Mouse (Mus musculus): ENCODE measurements around the gene Usp25. TPM values are rescaled to one million over a fixed set of nuclear protein-coding genes. Genes with fewer than 3 reads are reported as not detected.

Usp25 gene
- 17.2 and 17.7 TPM in 2 replicates for polyA plus RNA-seq (2016; fragmentation: Nextera tagmentation; extraction: Ambion mirVana)

DNA sequence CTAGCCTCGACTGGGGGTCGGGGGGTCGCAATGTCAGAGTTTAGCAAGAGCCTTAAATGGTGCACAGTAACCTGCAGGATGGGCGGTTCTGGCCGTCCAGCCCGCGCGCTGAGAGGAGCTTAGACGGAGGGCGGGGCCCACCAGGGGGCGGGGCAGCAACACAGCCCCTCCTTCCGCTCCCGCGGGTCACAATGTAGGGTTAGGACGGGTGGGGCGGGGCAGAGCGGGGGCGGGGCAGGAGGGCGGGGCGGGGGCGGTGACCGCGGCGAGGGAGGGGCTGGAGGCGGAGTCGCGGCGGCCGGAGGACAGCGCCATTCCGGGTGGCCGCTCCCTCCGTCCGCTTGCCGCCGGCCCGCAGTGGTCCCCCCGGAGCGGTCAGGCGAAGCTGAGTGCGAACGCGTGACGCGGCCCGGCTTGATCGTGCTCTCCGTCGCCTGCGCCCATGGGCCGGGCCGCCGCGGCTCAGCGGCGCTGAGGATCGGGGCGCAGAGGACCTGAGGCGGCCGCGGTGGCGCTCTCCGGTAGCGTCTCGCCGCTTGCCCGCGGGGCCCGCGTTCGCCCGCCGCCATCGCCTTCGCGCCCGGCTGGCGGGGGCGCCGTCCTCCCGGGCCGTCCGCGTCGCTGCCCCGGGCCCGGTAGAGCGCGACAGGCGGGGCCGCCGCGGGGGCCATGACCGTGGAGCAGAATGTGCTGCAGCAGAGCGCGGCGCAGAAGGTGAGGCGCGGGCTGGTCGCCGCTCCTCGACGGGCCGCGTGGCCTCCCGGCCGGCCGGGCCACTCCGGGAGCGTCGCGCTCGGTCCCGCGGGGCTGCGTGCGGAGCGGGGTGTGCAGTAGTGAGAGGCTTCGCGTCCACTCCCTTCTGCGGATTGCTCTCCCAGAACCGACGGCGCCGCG is at the start of gene Usp25:
Gene Usp25, plus strand, starts transcription at position 280 of the 894 bp plus-strand sequence.
- Histone ChIP-seq H3K9me3 (replicated peaks) (no peaks in the 10 kb centered on the region), H3K27ac (replicated peaks) (peak within 1 kb of the TSS; percentile 95), H3K4me1 (peaks cover 35% of the 10 kb centered on the region), H3K27me3 (ENCODE audit: low read depth, poor library complexity, severe bottlenecking) (no peaks in the 10 kb centered on the region), H3K4me3 (peak within 1 kb of the TSS; percentile 81), H3K36me3 (no peaks in the 10 kb centered on the region)
- WGBS: under 1% methylated on average over 103 of the region's 126 CpGs
- peak; percentile 94 for DNase-seq (ENCODE audit: low spot score)

DNA sequence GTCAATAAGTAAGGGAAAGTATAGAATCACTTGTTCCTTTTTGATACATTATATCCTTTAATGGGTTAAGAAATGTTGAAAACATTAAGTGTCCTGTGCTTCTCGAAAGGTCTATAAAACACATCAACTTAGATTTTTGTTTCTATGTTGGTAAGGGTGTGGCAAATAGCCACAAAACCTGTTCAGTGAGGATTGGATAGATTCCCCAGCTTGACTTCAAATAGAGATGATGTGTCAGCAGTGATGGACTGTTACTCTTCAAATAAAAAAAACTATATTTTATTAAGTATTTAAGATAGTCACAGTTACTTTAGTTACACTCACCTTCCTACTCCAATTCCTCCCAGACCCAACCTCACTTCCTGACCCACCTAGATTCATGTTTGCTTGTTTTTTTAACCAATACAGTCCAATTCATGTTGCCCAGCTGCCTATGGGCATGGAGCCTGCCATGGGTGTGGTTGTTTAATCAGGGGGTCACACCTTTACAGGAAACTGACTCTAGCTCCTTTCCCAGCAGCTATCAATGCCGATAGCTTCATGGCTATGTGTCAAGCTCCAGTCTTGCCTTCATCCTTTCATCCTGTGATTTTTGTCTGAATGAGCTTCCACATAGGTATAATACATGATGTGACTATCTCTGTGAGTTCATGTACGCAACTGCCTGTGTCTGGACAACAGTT is 45.8 kb upstream of the Usp25 start:
- H3K4me1 ChIP-seq: peaks cover 8% of the 10 kb centered on the region; the same call in 1 of the 2 replicates
- 90% methylated on average over 3 of the region's 3 CpGs for whole genome bisulfite sequencing
- no peaks in the 10 kb centered on the region for H3K9me3 ChIP-seq (replicated peaks)
- H3K36me3 ChIP-seq: no peaks in the 10 kb centered on the region
- no peak overlapping the region for H3K4me3 ChIP-seq
- no peaks in the 10 kb centered on the region for H3K27me3 ChIP-seq (ENCODE audit: low read depth, poor library complexity, severe bottlenecking)
- H3K27ac ChIP-seq (replicated peaks): no peak overlapping the region
- DNase-seq (ENCODE audit: low spot score): no peak

- WGBS: 23% methylated on average over 5 of the region's 5 CpGs
- no peaks in the 10 kb centered on the region for H3K27me3 ChIP-seq (ENCODE audit: low read depth, poor library complexity, severe bottlenecking)
- DNase-seq (ENCODE audit: low spot score): peak; percentile 14
Observed at GRCm38 (mm10) chr16:76971211-76971610, 42.3 kb upstream of the Usp25 start.

DNA sequence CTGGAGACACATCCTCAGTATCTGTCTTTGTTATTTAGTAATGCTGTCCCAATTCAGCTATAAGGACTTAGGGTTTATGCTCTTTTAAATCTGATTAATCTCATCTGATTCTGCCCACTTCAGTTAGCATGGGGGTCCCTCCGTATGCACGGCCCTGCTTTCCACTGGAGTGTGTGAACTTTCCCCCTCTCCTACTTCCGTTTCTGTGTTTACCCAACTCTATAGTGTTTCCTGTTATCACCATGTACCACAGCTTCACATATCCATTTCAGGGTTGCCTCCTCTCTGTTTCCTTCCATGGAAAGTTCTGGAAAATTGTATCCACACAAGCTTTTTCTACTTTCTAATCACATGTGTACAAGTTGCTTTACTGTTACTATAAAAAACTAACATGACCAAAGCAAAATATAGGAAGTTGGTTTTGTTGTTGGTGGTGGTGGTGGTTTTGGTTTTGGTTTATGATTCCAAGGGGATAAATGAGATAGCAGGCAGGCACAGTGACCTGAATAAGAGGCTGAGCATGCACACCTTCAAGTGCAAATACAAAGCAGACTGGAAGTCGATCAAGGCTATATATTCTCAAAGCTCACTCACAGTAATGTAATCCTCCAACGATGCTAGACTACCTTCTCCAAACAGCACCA is 36.6 kb upstream of the Usp25 start:
- H3K27ac ChIP-seq (replicated peaks): no peak overlapping the region
- no peak for DNase-seq (ENCODE audit: low spot score)
- H3K4me1 ChIP-seq: no peaks in the 10 kb centered on the region
- no peaks in the 10 kb centered on the region for H3K27me3 ChIP-seq (ENCODE audit: low read depth, poor library complexity, severe bottlenecking)
- no peaks in the 10 kb centered on the region for H3K36me3 ChIP-seq
- H3K4me3 ChIP-seq: no peak overlapping the region
- 81% methylated on average over 5 of the region's 5 CpGs for WGBS
- H3K9me3 ChIP-seq (replicated peaks): no peaks in the 10 kb centered on the region

More at GRCm38 (mm10) chr16:76971211-76971610, 42.3 kb upstream of the Usp25 start:
- Histone ChIP-seq H3K27ac (replicated peaks) (no peak overlapping the region), H3K9me3 (replicated peaks) (no peaks in the 10 kb centered on the region), H3K36me3 (no peaks in the 10 kb centered on the region), H3K4me3 (no peak overlapping the region), H3K4me1 (peaks cover 8% of the 10 kb centered on the region; the same call in 1 of the 2 replicates)

DNA sequence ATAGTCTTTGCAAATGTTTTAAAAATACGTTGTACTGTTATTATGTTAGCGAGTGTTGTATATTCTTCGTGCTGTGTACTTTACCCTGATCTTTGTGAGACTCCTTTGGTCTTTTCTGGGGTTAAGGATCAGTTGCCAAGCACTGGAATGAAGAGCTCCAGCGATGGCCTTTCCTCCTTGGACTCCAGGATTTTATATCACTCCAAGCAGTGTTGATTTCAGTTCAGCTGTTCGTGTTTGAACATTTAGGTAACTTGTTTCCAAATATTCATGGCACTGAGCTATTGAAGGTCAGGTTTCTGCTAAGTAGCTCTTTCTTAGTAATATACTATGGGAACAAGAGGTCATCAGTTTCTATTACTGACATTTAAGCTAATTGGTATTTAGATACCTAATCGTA is 29.8 kb upstream of the Usp25 start:
- no peaks in the 10 kb centered on the region for H3K27me3 ChIP-seq (ENCODE audit: low read depth, poor library complexity, severe bottlenecking)
- no peaks in the 10 kb centered on the region for H3K4me1 ChIP-seq
- H3K36me3 ChIP-seq: no peaks in the 10 kb centered on the region
- no peak overlapping the region for H3K27ac ChIP-seq (replicated peaks)
- no peak for DNase-seq (ENCODE audit: low spot score)
- H3K4me3 ChIP-seq: no peak overlapping the region
- no peaks in the 10 kb centered on the region for H3K9me3 ChIP-seq (replicated peaks)
- WGBS: 89% methylated on average over 6 of the region's 6 CpGs

DNA sequence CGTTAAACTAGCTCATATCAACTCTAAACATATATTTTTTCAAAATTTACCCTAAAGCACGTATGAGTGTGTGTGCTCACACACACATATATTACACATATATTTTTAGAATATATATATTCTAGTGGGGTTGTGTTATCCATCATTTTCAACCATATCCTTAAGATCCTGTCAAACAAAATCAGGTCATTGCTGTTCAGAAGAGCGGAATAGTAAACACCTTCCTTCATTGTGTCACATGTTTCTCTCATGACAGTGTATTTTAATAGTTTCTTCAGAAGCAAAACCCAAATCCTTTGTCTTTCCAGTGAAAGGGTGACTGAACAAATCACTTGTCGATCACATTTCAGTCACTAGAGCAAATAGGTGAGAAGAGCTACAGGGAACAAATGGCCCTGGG is 25.8 kb upstream of the Usp25 start:
- Histone ChIP-seq H3K9me3 (replicated peaks) (no peaks in the 10 kb centered on the region), H3K4me1 (no peaks in the 10 kb centered on the region), H3K36me3 (no peaks in the 10 kb centered on the region), H3K27me3 (ENCODE audit: low read depth, poor library complexity, severe bottlenecking) (no peaks in the 10 kb centered on the region), H3K4me3 (no peak overlapping the region), H3K27ac (replicated peaks) (no peak overlapping the region)
- 84% methylated on average over 4 of the region's 4 CpGs for WGBS
- DNase-seq (ENCODE audit: low spot score): no peak

- Histone ChIP-seq H3K36me3 (no peaks in the 10 kb centered on the region), H3K27ac (replicated peaks) (no peak overlapping the region), H3K4me1 (no peaks in the 10 kb centered on the region), H3K4me3 (no peak overlapping the region), H3K27me3 (ENCODE audit: low read depth, poor library complexity, severe bottlenecking) (no peaks in the 10 kb centered on the region), H3K9me3 (replicated peaks) (no peaks in the 10 kb centered on the region)
- WGBS: 98% methylated on average over 3 of the region's 3 CpGs
- no peak for DNase-seq (ENCODE audit: low spot score)
Observed at GRCm38 (mm10) chr16:77003900-77004299, 9.6 kb upstream of the Usp25 start.

- Histone ChIP-seq H3K36me3 (no peaks in the 10 kb centered on the region), H3K27ac (replicated peaks) (no peak overlapping the region), H3K4me3 (no peak overlapping the region), H3K9me3 (replicated peaks) (no peaks in the 10 kb centered on the region), H3K4me1 (no peaks in the 10 kb centered on the region; the same call in 1 of the 2 replicates), H3K27me3 (ENCODE audit: low read depth, poor library complexity, severe bottlenecking) (no peaks in the 10 kb centered on the region)
- DNase-seq (ENCODE audit: low spot score): no peak
- WGBS: 83% methylated on average over 5 of the region's 5 CpGs
Observed at GRCm38 (mm10) chr16:77009173-77009572, 4.3 kb upstream of the Usp25 start.

GRCm38 (mm10) chr16:77014321-77015211 is 1.1 kb downstream of the Usp25 start:
- Histone ChIP-seq H3K27ac (replicated peaks) (peak overlapping the region; percentile 95), H3K4me3 (peak overlapping the region; percentile 81), H3K4me1 (peaks cover 40% of the 10 kb centered on the region), H3K27me3 (ENCODE audit: low read depth, poor library complexity, severe bottlenecking) (no peaks in the 10 kb centered on the region), H3K36me3 (no peaks in the 10 kb centered on the region), H3K9me3 (replicated peaks) (no peaks in the 10 kb centered on the region)
- 5% methylated on average over 17 of the region's 17 CpGs for WGBS
- DNase-seq (ENCODE audit: low spot score): no peak

DNA sequence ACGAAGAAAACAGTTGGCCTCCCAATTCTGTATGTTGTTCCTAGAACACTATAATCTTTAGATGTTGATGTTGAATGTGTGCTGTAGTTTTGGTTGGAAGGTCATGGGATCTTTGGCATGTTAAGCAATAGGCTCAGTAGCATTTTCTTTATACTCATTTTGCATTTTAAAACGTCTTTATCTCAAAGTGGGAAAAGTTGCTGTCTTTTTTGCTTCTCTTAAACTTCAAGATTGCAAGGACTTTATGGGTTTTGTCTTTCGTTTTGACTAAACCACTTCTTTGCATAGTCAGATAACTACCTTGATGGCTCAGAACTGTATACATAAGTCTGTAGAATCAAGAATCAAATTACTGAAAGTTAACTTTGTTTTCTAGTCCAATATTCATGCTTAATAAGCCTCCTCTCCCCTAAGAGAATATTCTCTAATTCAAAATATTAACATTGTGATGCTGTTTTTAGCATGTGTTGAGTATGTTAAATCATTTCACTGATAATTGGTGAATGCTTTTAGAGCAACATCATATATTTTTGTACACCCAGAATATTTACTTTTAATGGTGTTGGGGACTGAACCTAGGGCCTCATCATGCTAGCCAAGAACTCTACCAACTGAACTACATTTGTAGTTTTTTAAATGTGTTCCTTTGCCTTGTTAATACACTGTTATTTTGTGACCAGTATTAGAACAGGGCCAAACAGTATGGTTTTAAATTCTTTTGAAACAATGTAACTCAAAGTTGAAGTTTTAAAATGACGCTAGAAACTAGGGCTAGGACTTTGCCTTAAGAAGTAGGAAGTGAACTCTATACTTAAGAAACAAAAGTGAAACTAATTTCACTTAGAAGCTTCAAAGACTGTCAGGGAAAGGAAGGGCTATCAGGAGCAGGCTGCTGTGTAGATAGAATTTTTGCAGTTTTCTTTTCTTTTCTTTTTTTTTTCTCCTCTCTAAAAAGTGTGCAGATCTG is 2.2 kb downstream of the Usp25 start:
- Histone ChIP-seq H3K9me3 (replicated peaks) (no peaks in the 10 kb centered on the region), H3K27ac (replicated peaks) (no peak overlapping the region), H3K4me3 (peak overlapping the region; percentile 81), H3K27me3 (ENCODE audit: low read depth, poor library complexity, severe bottlenecking) (no peaks in the 10 kb centered on the region), H3K36me3 (no peaks in the 10 kb centered on the region), H3K4me1 (peaks cover 49% of the 10 kb centered on the region)
- 65% methylated on average over 4 of the region's 4 CpGs for WGBS
- DNase-seq (ENCODE audit: low spot score): no peak

DNA sequence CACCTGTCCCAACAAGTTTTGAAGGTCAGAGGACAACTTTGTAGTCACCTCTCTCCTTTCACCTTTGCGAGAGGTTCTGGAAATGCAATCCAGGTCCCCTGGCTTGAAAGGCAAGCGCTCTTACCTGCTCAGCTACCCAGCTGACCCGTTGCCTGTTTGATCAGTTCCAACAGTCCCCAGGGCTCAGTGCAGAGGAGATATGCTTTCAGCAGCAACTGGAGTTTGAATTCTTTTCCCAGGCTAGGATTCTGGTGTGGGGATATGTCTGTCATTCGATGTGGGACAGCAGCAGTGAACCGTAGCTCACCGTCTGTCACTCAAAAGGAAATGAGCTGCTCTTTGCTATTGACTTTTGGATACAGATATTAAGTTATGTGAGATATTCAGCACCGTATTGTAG is 4.4 kb downstream of the Usp25 start:
- Histone ChIP-seq H3K4me1 (peaks cover 49% of the 10 kb centered on the region), H3K4me3 (no peak overlapping the region), H3K36me3 (no peaks in the 10 kb centered on the region), H3K27ac (replicated peaks) (no peak overlapping the region), H3K9me3 (replicated peaks) (no peaks in the 10 kb centered on the region), H3K27me3 (ENCODE audit: low read depth, poor library complexity, severe bottlenecking) (no peaks in the 10 kb centered on the region)
- WGBS: 78% methylated on average over 7 of the region's 7 CpGs
- no peak for DNase-seq (ENCODE audit: low spot score)
